Mouse (Mus musculus): Measurements from ENCODE around the gene Ctc1. TPM values are rescaled to one million over a fixed set of nuclear protein-coding genes. Genes with fewer than 3 reads are reported as not detected.

The Ctc1 gene
- polyA plus RNA-seq, 1 experiment from 2014 or later = 90.9 TPM

DNA sequence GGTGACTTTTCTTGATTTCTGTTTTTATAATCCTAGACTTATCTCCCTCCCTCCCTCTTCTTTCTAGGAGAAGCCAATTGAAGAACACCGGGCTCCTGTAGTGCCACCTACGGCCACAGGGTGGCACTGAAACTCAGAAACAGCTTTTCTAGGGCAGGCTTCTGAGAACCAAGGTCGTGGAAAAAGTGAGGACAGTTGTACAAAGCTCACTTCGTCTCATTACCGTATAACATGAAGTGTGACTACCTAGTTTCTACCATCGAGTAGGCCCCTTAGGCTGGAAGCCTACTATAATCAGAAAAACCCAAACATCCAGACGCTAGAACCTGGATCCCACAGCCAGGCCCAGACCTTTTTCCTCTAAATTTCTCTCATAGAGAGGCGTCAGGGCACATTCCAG is 51.2 kb downstream of the Ctc1 start:
- Histone ChIP-seq H3K9me3 (no peaks in the 10 kb centered on the region), H3K27me3 (ENCODE audit: insufficient read depth, poor library complexity, severe bottlenecking) (peaks cover 7% of the 10 kb centered on the region; the same call in 1 of the 2 replicates), H3K4me3 (peak overlapping the region; percentile 65), H3K36me3 (no peaks in the 10 kb centered on the region), H3K4me1 (replicated peaks) (peaks cover 50% of the 10 kb centered on the region), H3K27ac (0 out of 2 replicates have a peak overlapping the region, but pooled peaks have one; percentile 59)
- 9% methylated on average over 8 of the region's 8 CpGs for WGBS
- DNase-seq (ENCODE audit: low spot score) = peak; percentile 88

DNA sequence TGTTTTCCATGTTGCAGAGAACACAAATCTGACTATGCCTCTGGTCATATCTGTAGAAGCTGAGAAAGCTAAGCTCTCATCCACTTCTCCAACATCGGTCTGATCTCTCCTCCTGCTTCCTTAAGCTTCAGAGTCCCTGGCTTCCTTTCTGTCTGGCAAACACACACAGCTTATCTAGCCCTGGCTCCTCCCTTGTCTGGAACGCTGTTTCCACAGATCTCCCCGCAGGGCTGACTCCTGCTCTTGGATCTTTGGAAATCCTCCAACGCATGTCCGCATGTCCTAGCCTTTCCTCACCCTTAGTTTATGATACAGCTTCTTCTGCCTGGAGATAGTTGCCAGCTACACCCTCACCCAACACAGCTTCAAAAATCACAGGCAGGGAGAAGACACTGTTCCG is 51.9 kb downstream of the Ctc1 start:
- Histone ChIP-seq H3K36me3 (no peaks in the 10 kb centered on the region), H3K4me1 (replicated peaks) (peaks cover 57% of the 10 kb centered on the region), H3K9me3 (no peaks in the 10 kb centered on the region), H3K27me3 (ENCODE audit: insufficient read depth, poor library complexity, severe bottlenecking) (peaks cover 7% of the 10 kb centered on the region; the same call in 1 of the 2 replicates), H3K4me3 (no peak overlapping the region), H3K27ac (no peak overlapping the region)
- no peak for DNase-seq (ENCODE audit: low spot score)
- WGBS = 65% methylated on average over 6 of the region's 6 CpGs

DNA sequence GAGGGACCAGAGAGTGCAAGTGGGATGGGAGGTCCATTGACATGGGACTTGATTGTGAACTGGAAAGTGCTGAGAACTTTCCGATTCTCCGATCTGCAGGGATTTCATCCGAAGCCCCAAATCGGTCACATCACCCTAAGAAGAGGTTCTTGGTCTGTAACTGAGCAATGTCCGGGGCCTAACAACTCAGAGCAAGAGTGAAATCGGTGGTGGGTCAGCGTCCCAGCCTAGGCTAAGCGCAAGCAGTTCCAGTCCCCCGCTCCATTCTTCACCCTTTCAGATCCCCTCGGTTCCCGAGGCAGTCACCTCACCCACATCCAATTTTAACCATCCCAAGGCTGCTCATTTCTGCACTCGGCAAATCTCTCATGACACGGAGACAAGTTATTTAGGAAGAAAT is 54.4 kb downstream of the Ctc1 start:
- Histone ChIP-seq H3K4me1 (replicated peaks) (peaks cover 59% of the 10 kb centered on the region), H3K9me3 (no peaks in the 10 kb centered on the region), H3K4me3 (peak overlapping the region; percentile 79), H3K27ac (peak overlapping the region; percentile 98), H3K27me3 (ENCODE audit: insufficient read depth, poor library complexity, severe bottlenecking) (peaks cover 7% of the 10 kb centered on the region; the same call in 1 of the 2 replicates), H3K36me3 (no peaks in the 10 kb centered on the region)
- under 1% methylated on average over 13 of the region's 13 CpGs for WGBS
- DNase-seq (ENCODE audit: low spot score) = no peak

DNA sequence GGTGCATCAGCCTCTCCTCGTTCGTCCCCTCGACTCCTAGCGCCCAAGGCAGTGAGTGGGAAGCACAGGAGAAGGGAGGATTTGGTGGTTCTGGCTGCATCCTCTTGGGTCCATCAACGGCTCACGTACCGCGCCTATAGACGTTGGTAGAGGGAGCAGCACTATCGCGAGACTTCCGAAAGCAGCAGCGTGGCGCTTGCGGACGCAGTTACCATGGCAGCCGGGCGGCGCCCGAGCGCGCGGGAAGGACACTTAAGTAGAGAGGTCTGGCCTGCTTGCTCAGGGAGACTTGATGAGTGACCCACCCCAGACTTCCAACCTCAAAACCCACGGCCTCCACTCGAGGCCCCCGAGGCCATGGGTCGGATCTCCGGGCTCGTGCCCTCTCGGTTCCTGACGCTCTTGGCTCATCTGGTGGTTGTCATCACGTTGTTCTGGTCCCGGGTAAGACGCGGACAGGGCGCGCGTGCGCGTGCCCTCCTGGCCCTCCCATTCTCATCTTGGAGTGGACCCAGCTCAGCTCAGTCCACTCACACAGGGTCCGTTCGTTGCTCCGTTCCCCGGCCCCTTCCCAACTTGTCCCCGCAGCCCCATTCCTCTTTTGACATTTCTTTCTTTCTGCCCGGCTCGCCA is 55.0 kb downstream of the Ctc1 start, which contains the start of gene Tmem107:
TSS of gene Tmem107 (plus strand) at position 217 of the 633 bp plus-strand sequence.
- H3K4me3 ChIP-seq = peak within 1 kb of the TSS; percentile 79
- H3K27me3 ChIP-seq (ENCODE audit: insufficient read depth, poor library complexity, severe bottlenecking) = peaks cover 6% of the 10 kb centered on the region; the same call in 1 of the 2 replicates
- peaks cover 59% of the 10 kb centered on the region for H3K4me1 ChIP-seq (replicated peaks)
- no peaks in the 10 kb centered on the region for H3K36me3 ChIP-seq
- no peaks in the 10 kb centered on the region for H3K9me3 ChIP-seq
- peak; percentile 96 for DNase-seq (ENCODE audit: low spot score)
- peak within 1 kb of the TSS; percentile 98 for H3K27ac ChIP-seq
- under 1% methylated on average over 47 of the region's 47 CpGs for WGBS

DNA sequence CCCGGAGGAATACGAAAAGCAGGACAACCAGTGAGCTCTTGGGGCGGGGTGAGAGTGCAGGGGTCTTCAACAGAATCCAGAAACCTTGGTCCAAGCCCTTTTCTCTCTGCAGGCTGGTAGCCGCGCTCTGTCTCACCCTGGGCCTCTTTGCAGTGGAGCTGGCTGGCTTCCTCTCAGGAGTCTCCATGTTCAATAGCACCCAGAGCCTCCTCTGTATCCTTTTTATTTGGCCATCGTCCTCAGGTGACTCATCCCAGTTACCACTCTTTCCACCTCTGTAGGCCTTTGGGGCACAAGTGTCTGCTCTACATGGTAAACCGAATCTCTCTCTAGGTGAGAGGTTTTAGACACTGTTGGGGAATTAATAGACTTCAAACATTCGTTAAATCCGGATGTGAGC is 55.6 kb downstream of the Ctc1 start:
- 25% methylated on average over 9 of the region's 9 CpGs for WGBS
- peaks cover 2% of the 10 kb centered on the region; the same call in 1 of the 2 replicates for H3K27me3 ChIP-seq (ENCODE audit: insufficient read depth, poor library complexity, severe bottlenecking)
- peaks cover 54% of the 10 kb centered on the region for H3K4me1 ChIP-seq (replicated peaks)
- no peak for DNase-seq (ENCODE audit: low spot score)
- H3K36me3 ChIP-seq = no peaks in the 10 kb centered on the region
- peak overlapping the region; percentile 79 for H3K4me3 ChIP-seq
- H3K9me3 ChIP-seq = no peaks in the 10 kb centered on the region
- H3K27ac ChIP-seq = peak overlapping the region; percentile 98

DNA sequence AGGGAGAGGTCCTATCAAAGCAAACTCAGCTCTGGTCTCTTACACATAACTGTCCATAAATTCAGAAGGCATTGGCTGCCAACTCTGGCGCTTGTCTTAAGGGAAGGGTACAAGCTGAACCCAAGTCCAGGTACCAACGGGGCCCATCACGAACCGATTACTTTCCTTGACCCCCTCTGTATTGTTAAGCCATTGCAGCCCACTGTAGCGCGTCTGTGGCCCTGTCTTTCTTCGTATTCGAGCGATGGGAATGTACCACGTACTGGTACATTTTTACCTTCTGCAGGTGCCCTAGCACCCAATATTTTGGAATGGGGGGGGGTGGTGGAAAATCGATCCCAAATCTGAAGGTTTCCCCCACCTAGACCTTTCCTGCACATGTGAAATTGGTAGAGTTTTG is 56.5 kb downstream of the Ctc1 start:
- 81% methylated on average over 11 of the region's 11 CpGs for WGBS
- Histone ChIP-seq H3K4me3 (peak overlapping the region; percentile 79), H3K27me3 (ENCODE audit: insufficient read depth, poor library complexity, severe bottlenecking) (no peaks in the 10 kb centered on the region), H3K4me1 (replicated peaks) (peaks cover 45% of the 10 kb centered on the region), H3K9me3 (no peaks in the 10 kb centered on the region), H3K27ac (peak overlapping the region; percentile 96), H3K36me3 (no peaks in the 10 kb centered on the region)
- DNase-seq (ENCODE audit: low spot score) = no peak

DNA sequence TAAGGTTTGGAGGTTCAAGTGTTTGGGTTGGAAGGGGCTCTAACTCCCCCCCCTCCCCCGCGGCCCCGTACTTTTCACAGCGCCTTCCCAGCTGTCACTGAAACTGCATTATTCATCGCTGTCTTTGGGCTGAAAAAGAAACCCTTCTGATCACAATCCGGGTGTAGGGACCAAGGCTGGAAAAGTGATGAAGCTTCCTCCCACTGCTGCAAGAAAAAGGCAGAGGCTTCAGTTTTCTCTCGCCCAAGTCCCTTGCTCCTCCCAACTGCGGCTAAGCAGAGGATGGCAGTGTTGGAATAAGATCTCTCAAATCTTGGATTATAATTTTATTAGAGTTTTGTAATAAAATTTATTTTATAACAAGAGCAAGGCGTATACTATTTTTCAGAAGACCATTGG is 57.0 kb downstream of the Ctc1 start:
- H3K9me3 ChIP-seq = no peaks in the 10 kb centered on the region
- no peaks in the 10 kb centered on the region for H3K27me3 ChIP-seq (ENCODE audit: insufficient read depth, poor library complexity, severe bottlenecking)
- no peak for DNase-seq (ENCODE audit: low spot score)
- H3K27ac ChIP-seq = peak overlapping the region; percentile 96
- 14% methylated on average over 9 of the region's 9 CpGs for WGBS
- peaks cover 45% of the 10 kb centered on the region for H3K4me1 ChIP-seq (replicated peaks)
- H3K4me3 ChIP-seq = peak overlapping the region; percentile 79
- no peaks in the 10 kb centered on the region for H3K36me3 ChIP-seq

DNA sequence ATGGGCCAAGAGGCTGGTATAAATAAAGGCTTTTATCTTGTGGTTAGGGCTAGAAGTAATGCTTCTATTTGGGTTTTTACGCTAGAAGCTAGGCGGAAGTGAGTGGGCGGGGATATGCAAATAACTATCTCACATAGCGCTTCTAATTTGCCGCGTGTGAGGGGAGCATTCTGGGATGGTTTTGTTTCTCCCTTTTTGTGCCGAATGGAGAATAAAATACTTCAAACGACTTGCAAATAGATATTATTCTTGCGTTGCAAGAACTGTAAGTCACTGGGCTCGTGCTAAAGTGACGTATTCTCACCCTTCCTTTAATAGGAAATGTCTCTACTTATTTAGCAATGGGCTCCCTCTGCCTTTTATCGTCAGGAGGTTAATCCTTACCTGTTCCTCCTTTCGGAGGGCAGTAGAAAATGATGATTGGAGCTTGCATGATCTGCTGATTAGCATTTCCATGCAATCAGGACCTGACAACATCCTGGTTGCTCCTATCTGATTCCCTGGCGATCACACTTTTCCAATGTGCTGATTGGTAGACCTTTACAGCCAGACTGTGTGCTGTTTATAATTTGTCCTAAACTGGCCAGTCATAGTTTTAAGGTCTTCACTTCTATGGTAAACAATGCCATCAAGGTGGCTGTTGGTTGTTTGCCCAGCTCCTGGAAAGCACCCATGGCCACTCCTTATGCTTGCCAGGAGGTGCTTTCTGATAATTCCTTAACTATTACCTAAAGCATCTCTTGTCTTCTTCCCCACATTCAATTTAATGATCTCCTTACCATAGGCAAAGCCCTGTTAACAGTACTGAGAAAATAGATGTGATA is 57.6 kb downstream of the Ctc1 start:
- H3K9me3 ChIP-seq = no peaks in the 10 kb centered on the region
- peak overlapping the region; percentile 79 for H3K4me3 ChIP-seq
- no peaks in the 10 kb centered on the region for H3K27me3 ChIP-seq (ENCODE audit: insufficient read depth, poor library complexity, severe bottlenecking)
- no peaks in the 10 kb centered on the region for H3K36me3 ChIP-seq
- peak; percentile 83 for DNase-seq (ENCODE audit: low spot score)
- H3K27ac ChIP-seq = peak overlapping the region; percentile 96
- H3K4me1 ChIP-seq (replicated peaks) = peaks cover 48% of the 10 kb centered on the region
- under 1% methylated on average over 14 of the region's 14 CpGs for WGBS

DNA sequence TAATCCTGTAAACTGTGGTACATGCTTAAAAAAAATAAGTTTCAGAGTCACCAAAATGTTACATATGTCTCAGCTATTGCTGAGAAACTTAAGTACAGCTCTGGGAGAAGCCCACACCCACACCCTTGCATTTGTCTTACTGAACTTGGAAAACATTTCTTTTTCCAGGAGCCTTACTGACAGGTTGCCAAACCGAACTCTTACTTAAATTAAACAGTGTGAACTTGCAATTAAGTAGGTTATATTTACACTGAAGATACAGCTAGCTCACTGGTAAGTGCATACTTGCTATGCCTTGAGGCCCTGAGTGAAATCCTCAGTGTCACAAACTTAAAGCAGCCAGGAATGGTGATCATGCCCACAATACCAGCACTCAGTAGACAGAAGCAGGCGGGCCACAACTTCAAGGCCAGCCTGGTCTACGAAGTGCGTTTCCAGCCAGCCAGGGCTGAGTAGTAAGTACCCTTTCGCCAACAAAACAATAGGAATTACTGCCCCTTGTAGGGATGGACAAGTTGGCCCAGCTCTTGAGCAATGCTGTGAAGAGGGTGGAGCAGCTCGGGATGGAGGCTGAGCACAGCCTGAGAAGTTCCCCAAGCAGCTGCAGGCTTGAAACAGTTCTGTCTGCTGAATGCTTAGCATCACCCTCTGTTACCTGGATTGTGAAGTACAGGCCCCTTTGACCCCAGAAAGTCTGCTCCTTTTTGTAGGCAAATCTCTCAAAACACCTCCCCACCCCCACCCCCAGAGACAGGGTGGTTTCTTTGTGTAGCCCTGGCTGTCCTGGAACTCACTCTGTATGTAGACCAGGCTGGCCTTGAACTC is 58.5 kb downstream of the Ctc1 start:
- H3K27ac ChIP-seq = peak overlapping the region; percentile 96; the same call in 1 of the 2 replicates
- H3K4me3 ChIP-seq = no peak overlapping the region
- H3K9me3 ChIP-seq = no peaks in the 10 kb centered on the region
- peaks cover 48% of the 10 kb centered on the region for H3K4me1 ChIP-seq (replicated peaks)
- no peak for DNase-seq (ENCODE audit: low spot score)
- no peaks in the 10 kb centered on the region for H3K36me3 ChIP-seq
- WGBS = 40% methylated on average over 6 of the region's 6 CpGs
- no peaks in the 10 kb centered on the region for H3K27me3 ChIP-seq (ENCODE audit: insufficient read depth, poor library complexity, severe bottlenecking)

DNA sequence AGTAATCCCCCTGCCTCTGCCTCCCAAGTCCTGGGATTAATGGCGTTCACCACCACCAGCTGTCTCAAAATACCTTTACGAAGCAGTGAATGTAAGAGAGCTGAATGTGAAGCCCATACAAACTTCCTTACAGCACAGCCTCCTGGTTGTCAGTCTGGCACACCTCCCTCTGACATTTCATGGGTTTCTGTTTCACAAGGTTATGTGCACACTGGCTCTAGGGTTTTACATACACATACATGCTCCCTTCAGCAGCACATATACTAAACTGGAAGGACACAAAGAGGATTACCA is 59.0 kb downstream of the Ctc1 start:
- WGBS = 61% methylated on average over 2 of the region's 2 CpGs
- Histone ChIP-seq H3K27me3 (ENCODE audit: insufficient read depth, poor library complexity, severe bottlenecking) (no peaks in the 10 kb centered on the region), H3K4me1 (replicated peaks) (peaks cover 44% of the 10 kb centered on the region), H3K4me3 (no peak overlapping the region), H3K9me3 (no peaks in the 10 kb centered on the region), H3K36me3 (no peaks in the 10 kb centered on the region), H3K27ac (no peak overlapping the region)
- DNase-seq (ENCODE audit: low spot score) = no peak

DNA sequence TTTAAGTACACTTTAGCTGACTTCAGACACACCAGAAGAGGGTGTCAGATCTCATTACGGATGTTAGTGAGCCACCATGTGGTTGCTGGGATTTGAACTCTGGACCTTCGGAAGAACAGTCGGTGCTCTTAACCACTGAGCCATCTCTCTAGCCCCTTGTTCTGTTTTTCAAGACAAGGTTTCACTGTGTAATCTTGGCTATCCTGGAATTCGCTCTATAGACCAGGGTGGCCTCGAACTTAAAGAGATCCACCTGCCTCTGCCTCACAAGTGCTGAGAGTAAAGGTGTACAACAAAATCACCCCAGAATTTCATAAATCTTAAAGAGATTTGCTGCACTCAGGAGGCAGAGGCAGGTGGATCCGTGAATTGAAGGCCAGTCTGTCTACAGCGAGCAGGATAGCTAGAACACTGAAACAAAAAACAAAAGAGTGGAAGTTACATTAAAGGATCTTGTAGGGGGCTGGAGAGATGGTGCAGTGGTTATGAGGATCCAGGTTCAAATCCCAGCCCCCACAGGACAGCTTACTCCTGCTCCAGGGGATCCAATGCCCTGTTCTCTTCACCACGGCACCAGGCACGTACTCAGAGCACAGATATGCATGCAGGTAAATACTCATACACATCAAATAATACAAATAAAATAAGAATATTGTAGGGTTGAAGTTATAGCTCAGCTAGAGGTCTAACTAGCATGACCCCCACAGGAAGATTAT is 60.2 kb downstream of the Ctc1 start:
- Histone ChIP-seq H3K27ac (no peak overlapping the region), H3K36me3 (no peaks in the 10 kb centered on the region), H3K4me3 (no peak overlapping the region), H3K4me1 (replicated peaks) (peaks cover 35% of the 10 kb centered on the region), H3K27me3 (ENCODE audit: insufficient read depth, poor library complexity, severe bottlenecking) (no peaks in the 10 kb centered on the region), H3K9me3 (no peaks in the 10 kb centered on the region)
- no peak for DNase-seq (ENCODE audit: low spot score)
- WGBS = 43% methylated on average over 9 of the region's 9 CpGs

DNA sequence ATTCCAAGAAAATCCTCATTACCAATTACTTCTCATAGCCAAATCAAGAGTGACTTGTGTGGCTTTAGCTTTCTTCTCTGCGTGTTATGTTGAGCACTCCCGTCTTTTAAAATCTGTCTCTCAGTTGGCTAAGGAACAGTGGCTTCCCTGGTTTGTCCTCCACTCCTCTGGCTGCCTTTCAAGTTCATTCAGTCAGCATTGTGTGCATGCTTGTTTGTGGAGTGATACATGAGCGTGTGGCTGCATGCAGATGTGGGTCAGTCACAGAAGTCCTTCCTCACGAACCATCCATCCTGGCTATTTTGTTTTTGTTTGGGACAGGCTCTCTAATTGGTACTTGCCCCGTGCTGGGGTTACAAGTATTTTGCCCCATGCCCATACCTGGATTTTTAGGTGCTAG is 60.9 kb downstream of the Ctc1 start:
- Histone ChIP-seq H3K27ac (no peak overlapping the region), H3K9me3 (no peaks in the 10 kb centered on the region), H3K4me3 (no peak overlapping the region), H3K27me3 (ENCODE audit: insufficient read depth, poor library complexity, severe bottlenecking) (no peaks in the 10 kb centered on the region), H3K36me3 (no peaks in the 10 kb centered on the region), H3K4me1 (replicated peaks) (peaks cover 29% of the 10 kb centered on the region)
- 78% methylated on average over 5 of the region's 5 CpGs for WGBS
- DNase-seq (ENCODE audit: low spot score) = no peak
